ENCODE assay signal across 9 mouse cellular contexts in the genomic region with DNA sequence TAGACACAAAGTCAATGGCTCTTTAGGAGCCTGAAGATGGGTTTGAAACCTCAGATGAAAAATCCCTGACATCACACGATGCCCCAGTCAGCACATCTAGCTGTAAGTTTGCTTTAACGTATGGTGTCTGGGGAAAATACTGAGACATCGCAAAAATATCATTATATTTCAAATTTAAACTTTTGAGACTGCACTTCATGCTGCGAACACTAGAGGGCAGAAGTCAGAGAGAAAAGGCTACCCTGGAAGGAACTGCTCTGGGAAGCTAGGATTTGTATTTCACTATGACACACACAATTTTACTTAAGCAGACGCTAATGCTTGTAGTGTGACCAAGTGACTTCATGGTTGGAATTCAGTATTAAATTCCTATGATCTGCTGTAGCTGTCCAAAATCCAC. TPM values are rescaled to one million over a fixed set of nuclear protein-coding genes. Genes with fewer than 3 reads are reported as not detected.
DNase-seq lines count a peak whose midpoint lies in the region; ATAC-seq and TF ChIP-seq lines count a peak whose summit lies in the region.
"Had no signal": no experiment of that assay in that cellular context is flagged by ENCODE, and none has a peak within 500 bp of the region (broad histone marks: within the 10 kb centered on the region; RNA-seq: fewer than 3 reads in every experiment).

No protein-coding gene starts in this region.

- no peak overlapping the region for H3K4me3 ChIP-seq in cerebellum, adult 2 months (replicated peaks; ENCODE audit: insufficient read depth, low read depth, low read length)
- H3K4me3 ChIP-seq in left cerebral cortex, adult 2 months = no peak overlapping the region
- no peak overlapping the region for H3K4me3 ChIP-seq in heart, embryonic 14.5 days (ENCODE audit: control insufficient read depth in 1 of 2, insufficient read depth in 1 of 2, low read depth in 1 of 2, low read length in 2 of 2)

- ATAC-seq in Patski = no peak
- ATAC-seq in heart, embryonic 14.5 days (ENCODE audit: insufficient number of reproducible peaks, insufficient read depth, low FRiP score, low read depth) = no peak

- no peaks in the 10 kb centered on the region for H3K9me3 ChIP-seq in heart, embryonic 14.5 days (ENCODE audit: control insufficient read depth, low read length)

- H3K4me1 ChIP-seq in cerebellum, adult 2 months (ENCODE audit: control insufficient read depth, insufficient read depth, low read length) = peaks cover 4% of the 10 kb centered on the region; the same call in 1 of the 2 replicates
- peaks cover 16 to 18% of the 10 kb centered on the region in 2 experiments for H3K4me1 ChIP-seq in heart, embryonic 14.5 days (ENCODE audit: control insufficient read depth in 2 of 2, insufficient read depth in 2 of 2, low read length in 2 of 2)

- in situ Hi-C loops in Patski (cut with MboI; ENCODE audit: low pct_unique_long_range_greater_than_20kb) = no loop called here

- intact Hi-C loops in left cerebral cortex, adult 2 months (cut with DNase I) = loop anchor here (2.0 to 5.0 kb wide), 3 partner anchors 241 to 734 kb away; partner anchors contain the start of gene Rbms1

- H3K27me3 ChIP-seq in cerebellum, adult 2 months (ENCODE audit: control insufficient read depth, insufficient read depth, low read length) = no peaks in the 10 kb centered on the region
- H3K27me3 ChIP-seq in Patski = no peaks in the 10 kb centered on the region
- no peaks in the 10 kb centered on the region for H3K27me3 ChIP-seq in heart, embryonic 14.5 days (ENCODE audit: control insufficient read depth, insufficient read depth, low read length)

- peak; percentile 32; the same call in 1 of the 2 replicates for TF ChIP-seq CTCF in cerebellum, adult 2 months (IDR thresholded peaks at IDR 0.05; ENCODE audit: borderline replicate concordance, insufficient read depth, low read depth, low read length)
- peak; percentile 93 for TF ChIP-seq CTCF in left cerebral cortex, adult 2 months (IDR thresholded peaks at IDR 0.05)
- TF ChIP-seq CTCF in Patski (IDR thresholded peaks at IDR 0.05) = peak; percentile 76

- TF ChIP-seq POLR2A in cerebellum, adult 2 months (IDR thresholded peaks at IDR 0.05; ENCODE audit: borderline replicate concordance, insufficient read depth, low read length) = no peak

- no peak overlapping the region for H3K4me2 ChIP-seq in heart, embryonic 14.5 days (ENCODE audit: low read length)

- no peaks in the 10 kb centered on the region for H3K36me3 ChIP-seq in heart, embryonic 14.5 days (ENCODE audit: control insufficient read depth, insufficient read depth, low read length)

- CTCF ChIA-PET in Patski (lab: Charles Lee) = interaction anchor here (0.7 to 5.0 kb wide), 16 partner anchors 10 to 734 kb away, joined by 3 to 34 read pairs (median 4); no protein-coding TSS in a partner anchor

- POLR2A ChIA-PET in Patski (lab: Charles Lee) = no interaction called here

- WGBS in cerebellum, adult 2 months = 18% methylated on average over 5 of the region's 5 CpGs
- WGBS in heart, embryonic 14.5 days = 21% methylated on average over 5 of the region's 5 CpGs

- H3K27ac ChIP-seq in cerebellum, adult 2 months (ENCODE audit: insufficient read depth, low read length) = no peak overlapping the region
- H3K27ac ChIP-seq in left cerebral cortex, adult 2 months = no peak overlapping the region
- peak overlapping the region; percentile 81 to 84 for H3K27ac ChIP-seq in heart, embryonic 14.5 days (replicated peaks in 1 of 2; ENCODE audit: control insufficient read depth in 1 of 2, insufficient read depth in 1 of 2, low read depth in 2 of 2, low read length in 2 of 2)

- DNase-seq in cerebellum, adult 2 months = peak; percentile 9 to 21
- DNase-seq in cerebellum, adult 11 months = no peak
- no peak for DNase-seq in left cerebral cortex, adult 2 months (ENCODE audit: extremely low spot score in 1 of 2, low spot score in 2 of 2)
- no peak for DNase-seq in left cerebral cortex, adult 11 months (ENCODE audit: low spot score)
- DNase-seq in Patski (ENCODE audit: low read depth, low spot score) = no peak
- DNase-seq in naive thymus-derived CD4-positive, alpha-beta T cell, adult 2 months (ENCODE audit: low read depth) = peak; percentile 61
- no peak for DNase-seq in thymus, postnatal 10 days (ENCODE audit: low spot score in 2 of 2)

- H3K9ac ChIP-seq in heart, embryonic 14.5 days (ENCODE audit: low read length) = no peak overlapping the region

RNA-seq across cellular contexts. Expression of gene Itgb6, which starts 1.5 kb away (rescaled TPM):
- 0.19 and 0.28 TPM in 2 replicates for polyA plus RNA-seq in cerebellum, adult 2 months (2012; rRNA removed)
- not detected for total RNA-seq in left cerebral cortex, adult 2 months (2021)
- polyA plus RNA-seq in Patski (2021) = 1.5 TPM
- 0.32 and 0.41 TPM in 2 replicates for polyA plus RNA-seq in heart, embryonic 14.5 days (2014; fragmentation: Nextera tagmentation; extraction: Ambion mirVana)
- polyA plus RNA-seq: testis, adult 2 months had no signal

Comparison
In these comparisons a context has a peak if more than half of its experiments do, and no peak if none do; other contexts are left out.
1. DNase-seq: peak in cerebellum, adult 2 months (2 of 2) and naive thymus-derived CD4-positive, alpha-beta T cell, adult 2 months (single experiment); none in cerebellum, adult 11 months (single experiment), left cerebral cortex, adult 2 months (0 of 2), left cerebral cortex, adult 11 months (single experiment), Patski (single experiment) and thymus, postnatal 10 days (0 of 2).
2. H3K27ac ChIP-seq: peak in heart, embryonic 14.5 days (2 of 2); none in cerebellum, adult 2 months (single experiment) and left cerebral cortex, adult 2 months (single experiment).
3. CTCF ChIP-seq: peak in every context shown above with its lines; median percentile 93 in left cerebral cortex, adult 2 months; 76 in Patski; 32 in cerebellum, adult 2 months.